Mouse (Mus musculus): ENCODE data around the gene 1700003F12Rik. TPM values are rescaled to one million over a fixed set of nuclear protein-coding genes. Genes with fewer than 3 reads are reported as not detected.

1700003F12Rik gene
- total RNA-seq, 2 experiments from 2014 or later: 0.49 to 1.2 TPM

Other genes with a start within 250 kb of the 1700003F12Rik start
- gene Bpifb9b, start 239.9 kb upstream of the 1700003F12Rik start, total RNA-seq (2021): not detected
- gene Cdk5rap1, start 174.1 kb upstream of the 1700003F12Rik start, total RNA-seq (2021): 10 to 100 TPM; 11.2 to 17.5 TPM
- 10 to 100 TPM; 35.5 to 36.3 TPM for gene Snta1, start 139.0 kb upstream of the 1700003F12Rik start, total RNA-seq (2021)
- 10 to 100 TPM; 48.1 to 64.3 TPM for gene Cbfa2t2, start 110.6 kb upstream of the 1700003F12Rik start, total RNA-seq (2021)
- not detected for gene Actl10, start 4.7 kb downstream of the 1700003F12Rik start, total RNA-seq (2021)
- gene Necab3, start 11.8 kb downstream of the 1700003F12Rik start, total RNA-seq (2021): 10 to 100 TPM; 88.7 to 95.3 TPM
- gene E2f1, start 22.8 kb downstream of the 1700003F12Rik start, total RNA-seq (2021): 10 to 100 TPM; 10.2 to 14.6 TPM
- 10 to 100 TPM; 12.4 to 13.9 TPM for gene Pxmp4, start 56.6 kb downstream of the 1700003F12Rik start, total RNA-seq (2021)
- 10 to 100 TPM; 11.8 to 12.9 TPM for gene Zfp341, start 66.2 kb downstream of the 1700003F12Rik start, total RNA-seq (2021)
- not detected for gene 4930519P11Rik, start 66.4 kb downstream of the 1700003F12Rik start, total RNA-seq (2021)
- gene Chmp4b, start 104.6 kb downstream of the 1700003F12Rik start, total RNA-seq (2021): 100 to 1,000 TPM; 202 to 234 TPM
- gene Gm14214, start 222.9 kb downstream of the 1700003F12Rik start, total RNA-seq (2021): not detected
- gene Raly, start 244.0 kb downstream of the 1700003F12Rik start, total RNA-seq (2021): 100 to 1,000 TPM in 1 of 2 experiments, 10 to 100 TPM in 1; 99.7 to 112 TPM
- gene a, start 244.3 kb downstream of the 1700003F12Rik start, total RNA-seq (2021): not detected